Mouse (Mus musculus) intestine, embryonic 15.5 days (tissue): Measurements from ENCODE around the gene Ift22. TPM values are rescaled to one million over a fixed set of nuclear protein-coding genes. Genes with fewer than 3 reads are reported as not detected.

ENCODE experiments used
- ATAC-seq: fragments of 200-750 bp; cut with Nextera tagmentation; 2 replicates; pipeline ENCODE4 v1.8.0; 2017; ENCODE audit warnings: moderate TSS enrichment, moderate library complexity
- H3K27ac ChIP-seq: fragments of 300-500 bp; sonication (generic); 2 replicates; pipeline ENCODE4 v1.5.1; 2015; ENCODE audit warnings: mild to moderate bottlenecking, inconsistent platforms
- H3K27me3 ChIP-seq: fragments of 300-500 bp; sonication (generic); replicated peaks from 2 replicates; pipeline ENCODE4 v1.6.1; 2015; ENCODE audit warnings: inconsistent platforms
- H3K36me3 ChIP-seq: fragments of 300-500 bp; sonication (generic); 2 replicates; pipeline ENCODE4 v1.6.1; 2015; ENCODE audit warnings: inconsistent platforms
- H3K4me1 ChIP-seq: fragments of 300-500 bp; sonication (generic); replicated peaks from 2 replicates; pipeline ENCODE4 v1.6.1; 2015; ENCODE audit warnings: inconsistent platforms
- H3K4me2 ChIP-seq: fragments of 300-500 bp; sonication (generic); replicated peaks from 2 replicates; pipeline ENCODE4 v1.6.1; 2015; ENCODE audit warnings: mild to moderate bottlenecking, inconsistent platforms
- H3K4me3 ChIP-seq: fragments of 300-500 bp; sonication (generic); replicated peaks from 2 replicates; pipeline ENCODE4 v1.5.1; 2015; ENCODE audit warnings: inconsistent platforms
- H3K9ac ChIP-seq: fragments of 300-500 bp; sonication (generic); 2 replicates; pipeline ENCODE4 v1.6.1; 2015; ENCODE audit warnings: inconsistent platforms
- H3K9me3 ChIP-seq: fragments of 300-500 bp; sonication (generic); 2 replicates; pipeline ENCODE4 v1.6.1; 2016; ENCODE audit warnings: inconsistent platforms
- WGBS: fragments of 180-500 bp; shearing (Covaris S2); methylation state at CpG from one replicate; pipeline ENCODE4 v1.1.7; 2015; 5-methylcytosine and 5-hydroxymethylcytosine counted together
- polyA plus RNA-seq: library from polyadenylated mRNA; unstranded; fragments of >200 nt; fragmentation: Nextera tagmentation; extraction: Ambion mirVana; gene quantifications from 2 replicates; pipeline ENCODE4 v1.2.1, GENCODE M21; 2015

The Ift22 gene
- polyA plus RNA-seq = 54.4 and 55.0 TPM in 2 replicates

GRCm38 (mm10) chr5:136907991-136908857 is at the start of gene Ift22:
Ift22 (plus strand) TSS chr5:136908150.
- H3K9me3 ChIP-seq = no peaks in the 10 kb centered on the region
- H3K36me3 ChIP-seq = peaks cover 3% of the 10 kb centered on the region; the same call in 1 of the 2 replicates
- 8% methylated on average over 32 of the region's 32 CpGs for WGBS
- H3K9ac ChIP-seq = peak within 1 kb of the TSS; percentile 61
- no peaks in the 10 kb centered on the region for H3K27me3 ChIP-seq
- peak within 1 kb of the TSS; percentile 70 for H3K4me2 ChIP-seq
- H3K27ac ChIP-seq = no peak within 1 kb of the TSS
- ATAC-seq = peak; percentile 96
- H3K4me3 ChIP-seq = peak within 1 kb of the TSS; percentile 67
- H3K4me1 ChIP-seq = peaks cover 4% of the 10 kb centered on the region

- H3K27ac ChIP-seq = no peak overlapping the region
- peak overlapping the region; percentile 30; the same call in 1 of the 2 replicates for H3K4me2 ChIP-seq
- peaks cover 7% of the 10 kb centered on the region for H3K4me1 ChIP-seq
- H3K9me3 ChIP-seq = no peaks in the 10 kb centered on the region
- 14% methylated on average over 20 of the region's 20 CpGs for WGBS
- no peaks in the 10 kb centered on the region for H3K36me3 ChIP-seq
- no peaks in the 10 kb centered on the region for H3K27me3 ChIP-seq
- H3K4me3 ChIP-seq = no peak overlapping the region
- ATAC-seq = no peak
- no peak overlapping the region for H3K9ac ChIP-seq
Measured at GRCm38 (mm10) chr5:136861191-136861940, 46.6 kb upstream of the Ift22 start.

- H3K9ac ChIP-seq = no peak overlapping the region
Measured at GRCm38 (mm10) chr5:136862806-136863205, 45.1 kb upstream of the Ift22 start.

GRCm38 (mm10) chr5:136863276-136863675 is 44.7 kb upstream of the Ift22 start:
- Histone ChIP-seq H3K4me2 (no peak overlapping the region), H3K9ac (no peak overlapping the region), H3K4me3 (no peak overlapping the region), H3K27ac (peak overlapping the region; percentile 85), H3K36me3 (no peaks in the 10 kb centered on the region), H3K27me3 (no peaks in the 10 kb centered on the region), H3K4me1 (peaks cover 7% of the 10 kb centered on the region), H3K9me3 (no peaks in the 10 kb centered on the region)
- WGBS = 51% methylated on average over 9 of the region's 9 CpGs
- no peak for ATAC-seq

More at GRCm38 (mm10) chr5:136862806-136863205, 45.1 kb upstream of the Ift22 start:
- Histone ChIP-seq H3K4me2 (no peak overlapping the region), H3K36me3 (no peaks in the 10 kb centered on the region), H3K27ac (peak overlapping the region; percentile 85; the same call in 1 of the 2 replicates), H3K4me3 (no peak overlapping the region), H3K9me3 (no peaks in the 10 kb centered on the region), H3K27me3 (no peaks in the 10 kb centered on the region), H3K4me1 (peaks cover 7% of the 10 kb centered on the region)
- ATAC-seq = no peak
- WGBS = 57% methylated on average over 4 of the region's 4 CpGs

GRCm38 (mm10) chr5:136863961-136864674 is 43.8 kb upstream of the Ift22 start:
- peak overlapping the region; percentile 85 for H3K27ac ChIP-seq
- H3K36me3 ChIP-seq = no peaks in the 10 kb centered on the region
- 17% methylated on average over 14 of the region's 14 CpGs for WGBS
- peaks cover 7% of the 10 kb centered on the region for H3K4me1 ChIP-seq
- H3K4me2 ChIP-seq = peak overlapping the region; percentile 40
- ATAC-seq = peak; percentile 89
- no peaks in the 10 kb centered on the region for H3K27me3 ChIP-seq
- H3K4me3 ChIP-seq = no peak overlapping the region
- H3K9me3 ChIP-seq = no peaks in the 10 kb centered on the region
- no peak overlapping the region for H3K9ac ChIP-seq

- no peak overlapping the region for H3K9ac ChIP-seq
- WGBS = 71% methylated on average over 5 of the region's 5 CpGs
- no peaks in the 10 kb centered on the region for H3K36me3 ChIP-seq
- no peak overlapping the region for H3K4me3 ChIP-seq
- H3K27me3 ChIP-seq = no peaks in the 10 kb centered on the region
- no peaks in the 10 kb centered on the region for H3K9me3 ChIP-seq
- H3K4me1 ChIP-seq = peaks cover 11% of the 10 kb centered on the region
- H3K4me2 ChIP-seq = no peak overlapping the region
- H3K27ac ChIP-seq = no peak overlapping the region
- no peak for ATAC-seq
Measured at GRCm38 (mm10) chr5:136867706-136868105, 40.2 kb upstream of the Ift22 start.

GRCm38 (mm10) chr5:136869451-136870114 is 38.4 kb upstream of the Ift22 start:
- H3K27me3 ChIP-seq = no peaks in the 10 kb centered on the region
- peaks cover 5% of the 10 kb centered on the region; the same call in 1 of the 2 replicates for H3K4me1 ChIP-seq
- ATAC-seq = no peak
- no peaks in the 10 kb centered on the region for H3K9me3 ChIP-seq
- H3K4me2 ChIP-seq = no peak overlapping the region
- no peak overlapping the region for H3K9ac ChIP-seq
- WGBS = 52% methylated on average over 10 of the region's 10 CpGs
- peak overlapping the region; percentile 40; the same call in 1 of the 2 replicates for H3K27ac ChIP-seq
- H3K36me3 ChIP-seq = no peaks in the 10 kb centered on the region
- H3K4me3 ChIP-seq = no peak overlapping the region

GRCm38 (mm10) chr5:136872417-136872816 is 35.5 kb upstream of the Ift22 start:
- Histone ChIP-seq H3K9me3 (no peaks in the 10 kb centered on the region), H3K9ac (no peak overlapping the region), H3K4me3 (no peak overlapping the region), H3K36me3 (no peaks in the 10 kb centered on the region), H3K4me2 (no peak overlapping the region), H3K27ac (no peak overlapping the region), H3K27me3 (no peaks in the 10 kb centered on the region), H3K4me1 (peaks cover 5% of the 10 kb centered on the region; the same call in 1 of the 2 replicates)
- no peak for ATAC-seq
- 84% methylated on average over 8 of the region's 8 CpGs for WGBS

- Histone ChIP-seq H3K4me2 (no peak overlapping the region), H3K4me3 (no peak overlapping the region), H3K9ac (no peak overlapping the region), H3K27me3 (no peaks in the 10 kb centered on the region), H3K36me3 (no peaks in the 10 kb centered on the region), H3K9me3 (no peaks in the 10 kb centered on the region), H3K27ac (no peak overlapping the region), H3K4me1 (peaks cover 5% of the 10 kb centered on the region; the same call in 1 of the 2 replicates)
- no peak for ATAC-seq
- WGBS = 62% methylated on average over 10 of the region's 10 CpGs
Measured at GRCm38 (mm10) chr5:136874271-136874670, 33.7 kb upstream of the Ift22 start.

GRCm38 (mm10) chr5:136880101-136880500 is 27.8 kb upstream of the Ift22 start:
- 84% methylated on average over 8 of the region's 8 CpGs for WGBS
- no peak for ATAC-seq

GRCm38 (mm10) chr5:136881380-136882009 is 26.5 kb upstream of the Ift22 start:
- no peaks in the 10 kb centered on the region for H3K9me3 ChIP-seq

More at GRCm38 (mm10) chr5:136880101-136880500, 27.8 kb upstream of the Ift22 start:
- Histone ChIP-seq H3K4me3 (no peak overlapping the region), H3K9me3 (no peaks in the 10 kb centered on the region), H3K4me2 (no peak overlapping the region), H3K36me3 (no peaks in the 10 kb centered on the region), H3K9ac (no peak overlapping the region), H3K4me1 (peaks cover 17% of the 10 kb centered on the region), H3K27ac (no peak overlapping the region), H3K27me3 (peaks cover 30% of the 10 kb centered on the region)

More at GRCm38 (mm10) chr5:136881380-136882009, 26.5 kb upstream of the Ift22 start:
- Histone ChIP-seq H3K27ac (no peak overlapping the region), H3K36me3 (no peaks in the 10 kb centered on the region), H3K4me1 (peaks cover 17% of the 10 kb centered on the region), H3K4me3 (peak overlapping the region; percentile 51), H3K4me2 (peak overlapping the region; percentile 75), H3K9ac (peak overlapping the region; percentile 40), H3K27me3 (peaks cover 30% of the 10 kb centered on the region)
- peak; percentile 92 for ATAC-seq
- 5% methylated on average over 39 of the region's 39 CpGs for WGBS
